Mouse (Mus musculus): ENCODE results near the gene Dnali1. TPM values are rescaled to one million over a fixed set of nuclear protein-coding genes. Genes with fewer than 3 reads are reported as not detected.

The Dnali1 gene
- not detected in 2 replicates for polyA plus RNA-seq (2012)

GRCm38 (mm10) chr4:125065517-125066307 lies at the start of gene Dnali1:
Dnali1 (minus strand) TSS chr4:125065703.
- TF ChIP-seq GATA1 (IDR thresholded peaks at IDR 0.05; ENCODE audit: low read length): no peak

DNA sequence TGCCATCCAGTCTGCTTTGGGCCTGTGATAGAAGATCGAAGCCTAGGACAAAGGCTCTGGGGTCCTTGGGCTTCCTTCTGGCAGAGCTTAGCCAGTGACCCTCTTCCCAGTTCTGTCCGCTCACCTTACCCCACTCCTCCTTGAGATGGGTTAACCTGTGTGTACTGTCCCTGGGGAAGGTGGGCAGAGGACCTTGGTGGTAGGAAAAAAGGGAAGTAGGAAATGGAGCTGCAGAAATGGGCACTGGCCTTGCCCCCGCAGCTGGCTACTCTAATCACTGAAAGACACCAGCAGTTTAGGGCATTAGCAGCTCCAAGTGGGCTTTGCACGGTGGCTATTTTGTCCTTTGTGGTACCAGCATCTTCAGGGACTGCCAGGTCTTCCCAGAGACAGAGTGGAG lies 49.6 kb upstream of the Dnali1 start:
- no peak for TF ChIP-seq GATA1 (IDR thresholded peaks at IDR 0.05; ENCODE audit: low read length)

GRCm38 (mm10) chr4:125114638-125115037 lies 49.1 kb upstream of the Dnali1 start:
- no peak for TF ChIP-seq GATA1 (IDR thresholded peaks at IDR 0.05; ENCODE audit: low read length)

DNA sequence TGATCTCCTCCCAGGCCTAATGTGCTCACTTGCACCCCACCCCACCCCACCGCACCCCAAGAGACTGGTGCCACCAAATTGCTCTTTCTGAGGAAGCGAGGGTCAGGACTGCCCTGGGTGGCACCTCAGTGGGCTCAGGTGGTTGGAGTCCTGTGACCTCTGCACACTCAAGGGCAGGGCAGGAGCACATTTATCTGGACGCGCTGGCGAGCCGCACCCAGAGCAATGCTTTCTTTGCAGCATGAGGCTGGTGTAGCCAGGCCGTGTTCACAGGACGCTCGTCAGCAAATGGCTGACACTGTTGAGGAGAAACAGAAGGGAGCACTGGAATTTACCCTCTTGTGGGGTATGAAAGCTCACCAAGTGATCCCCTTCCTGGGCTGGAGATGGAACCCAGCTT lies 39.9 kb upstream of the Dnali1 start:
- no peak for TF ChIP-seq GATA1 (IDR thresholded peaks at IDR 0.05; ENCODE audit: low read length)

- TF ChIP-seq GATA1 (IDR thresholded peaks at IDR 0.05; ENCODE audit: low read length): no peak
Observed at GRCm38 (mm10) chr4:125101334-125101733, 35.8 kb upstream of the Dnali1 start.

DNA sequence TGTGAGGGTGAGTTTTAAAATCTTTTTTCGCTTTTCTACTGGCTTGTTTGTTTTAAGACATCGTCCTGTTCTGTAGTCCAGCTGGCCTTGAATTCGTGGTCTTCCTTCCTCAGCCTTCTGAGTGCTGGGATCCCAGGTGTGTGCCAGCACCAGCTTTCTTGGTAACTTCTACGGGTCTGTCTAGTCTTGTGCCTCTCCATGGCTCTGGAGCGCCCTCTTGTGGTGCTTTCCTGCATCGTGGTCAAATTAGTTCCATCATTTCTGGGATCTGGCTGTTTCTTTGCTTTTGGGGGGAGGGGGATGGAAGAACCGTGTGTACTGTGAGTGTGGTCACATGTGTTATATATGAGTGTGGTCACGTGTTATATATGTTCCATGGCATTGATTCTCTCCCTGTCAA lies 34.0 kb upstream of the Dnali1 start:
- TF ChIP-seq GATA1 (IDR thresholded peaks at IDR 0.05; ENCODE audit: low read length): no peak

- TF ChIP-seq GATA1 (IDR thresholded peaks at IDR 0.05; ENCODE audit: low read length): no peak
Observed at GRCm38 (mm10) chr4:125097412-125097811, 31.9 kb upstream of the Dnali1 start.

- TF ChIP-seq GATA1 (IDR thresholded peaks at IDR 0.05; ENCODE audit: low read length): no peak
Observed at GRCm38 (mm10) chr4:125096066-125096465, 30.6 kb upstream of the Dnali1 start.

DNA sequence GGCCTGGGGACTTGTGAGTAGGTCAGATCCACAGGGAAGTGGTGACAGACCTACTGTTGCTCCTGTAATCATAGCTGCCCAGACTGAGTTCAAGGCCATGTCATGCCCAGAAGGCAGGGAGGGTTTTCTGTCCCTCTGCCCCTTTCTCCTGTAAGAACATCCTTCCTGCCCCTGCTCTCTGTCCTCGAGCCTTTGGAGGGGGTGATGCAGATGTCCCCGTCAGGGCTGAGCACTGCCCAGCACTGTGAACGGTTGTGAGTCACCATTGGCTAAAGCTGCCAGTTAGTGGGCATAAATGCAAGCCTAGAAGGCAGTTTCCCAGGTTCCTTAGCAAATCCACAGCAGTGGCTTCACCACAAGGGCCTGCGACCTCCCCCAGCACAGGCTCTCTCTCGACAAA lies 27.5 kb upstream of the Dnali1 start:
- no peak for TF ChIP-seq GATA1 (IDR thresholded peaks at IDR 0.05; ENCODE audit: low read length)

DNA sequence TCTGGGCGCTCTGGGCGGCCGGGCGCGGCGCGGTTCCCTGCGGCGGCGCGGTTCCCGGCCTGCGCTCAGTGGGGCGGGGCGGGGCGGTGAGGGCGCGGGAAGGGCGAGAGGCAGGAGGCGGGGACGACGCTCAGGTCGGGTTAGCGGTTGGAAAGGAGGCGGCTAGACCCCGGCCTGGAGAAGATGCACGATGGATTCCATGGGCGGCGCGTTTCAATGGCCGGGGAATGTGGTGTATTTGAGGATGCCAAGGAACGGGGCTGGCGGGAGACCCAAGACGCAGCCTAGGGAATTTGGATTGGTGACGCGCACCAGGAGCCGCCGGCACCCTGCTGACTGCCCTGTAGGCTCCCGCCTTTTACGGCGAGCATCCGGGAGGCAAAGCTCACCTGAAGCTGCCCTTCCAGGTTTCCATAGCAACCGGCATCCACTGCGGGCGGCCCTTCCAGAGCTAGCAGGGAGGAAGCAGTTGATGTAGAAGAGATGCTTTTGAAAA lies 19.9 kb upstream of the Dnali1 start:
- no peak for TF ChIP-seq GATA1 (IDR thresholded peaks at IDR 0.05; ENCODE audit: low read length)

- TF ChIP-seq GATA1 (IDR thresholded peaks at IDR 0.05; ENCODE audit: low read length): no peak
Observed at GRCm38 (mm10) chr4:125084403-125085345, 19.2 kb upstream of the Dnali1 start, which contains the start of gene Meaf6. Meaf6 (plus strand) TSS chr4:125085134.

DNA sequence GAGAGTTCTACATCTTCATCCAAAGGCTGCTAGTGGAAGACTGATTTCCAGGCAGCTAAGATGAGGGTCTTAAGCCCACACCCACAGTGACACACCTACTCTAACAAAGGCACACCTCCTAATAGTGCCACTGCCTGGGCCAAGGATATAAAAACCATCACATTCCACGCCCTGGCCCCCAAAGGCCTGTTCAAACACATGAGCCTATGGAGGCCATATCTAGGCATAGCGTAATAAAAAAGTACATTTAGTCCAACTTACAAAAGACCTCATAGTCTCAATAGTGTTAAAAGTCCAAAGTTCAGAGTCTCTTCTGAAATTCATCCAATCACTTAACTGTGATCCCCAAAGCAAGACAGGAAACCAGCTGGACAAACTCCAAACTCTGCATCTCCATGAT lies 13.2 kb upstream of the Dnali1 start:
- TF ChIP-seq GATA1 (IDR thresholded peaks at IDR 0.05; ENCODE audit: low read length): no peak

- no peak for TF ChIP-seq GATA1 (IDR thresholded peaks at IDR 0.05; ENCODE audit: low read length)
Observed at GRCm38 (mm10) chr4:125077700-125078099, 12.2 kb upstream of the Dnali1 start.

DNA sequence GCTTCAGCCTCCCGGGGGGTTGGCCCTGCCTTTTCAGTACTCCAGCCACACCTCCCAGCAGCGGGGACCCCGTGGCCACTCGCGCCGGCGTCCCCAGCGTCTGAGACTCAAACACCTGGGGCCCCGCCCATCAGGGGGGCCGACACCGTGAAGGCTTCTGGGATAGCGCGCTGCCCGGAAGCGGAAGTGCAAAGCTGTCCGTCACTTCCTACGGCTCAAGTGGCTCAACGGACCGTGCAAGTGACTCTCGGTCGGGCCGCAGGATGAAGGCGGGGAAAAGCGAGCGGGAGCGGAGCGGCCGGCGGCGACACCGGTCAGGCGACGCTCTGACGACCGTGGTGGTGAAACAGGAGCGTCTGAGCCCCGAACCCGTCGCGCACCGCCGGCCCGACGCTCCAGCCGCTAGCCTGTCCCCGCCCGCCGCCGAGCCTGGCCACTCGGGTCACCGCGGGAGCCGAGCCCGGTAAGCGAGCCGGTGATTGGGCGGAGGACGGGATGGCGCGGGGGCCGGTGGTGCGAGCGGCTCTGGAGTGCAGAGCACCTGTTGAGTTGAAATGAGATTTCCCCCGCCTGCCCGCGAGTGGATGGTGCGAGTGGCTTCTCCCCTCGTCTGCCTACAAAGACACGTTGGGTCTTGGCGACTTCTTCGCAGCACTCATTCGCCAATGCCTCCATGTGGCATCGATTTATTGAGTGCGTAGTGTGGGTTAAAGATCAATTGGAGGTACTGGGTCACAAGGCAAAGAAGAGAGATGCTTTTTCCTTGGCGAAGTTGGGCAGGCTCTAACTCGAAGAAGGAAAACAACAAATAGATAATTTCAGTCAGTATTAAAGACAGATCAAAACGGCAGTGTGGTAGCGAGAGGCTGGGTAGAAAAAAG lies 1.2 kb upstream of the Dnali1 start, which contains the start of gene Snip1:
TSS of gene Snip1 (plus strand) at position 183 of the 881 bp plus-strand sequence.
- TF ChIP-seq GATA1 (IDR thresholded peaks at IDR 0.05; ENCODE audit: low read length): no peak

DNA sequence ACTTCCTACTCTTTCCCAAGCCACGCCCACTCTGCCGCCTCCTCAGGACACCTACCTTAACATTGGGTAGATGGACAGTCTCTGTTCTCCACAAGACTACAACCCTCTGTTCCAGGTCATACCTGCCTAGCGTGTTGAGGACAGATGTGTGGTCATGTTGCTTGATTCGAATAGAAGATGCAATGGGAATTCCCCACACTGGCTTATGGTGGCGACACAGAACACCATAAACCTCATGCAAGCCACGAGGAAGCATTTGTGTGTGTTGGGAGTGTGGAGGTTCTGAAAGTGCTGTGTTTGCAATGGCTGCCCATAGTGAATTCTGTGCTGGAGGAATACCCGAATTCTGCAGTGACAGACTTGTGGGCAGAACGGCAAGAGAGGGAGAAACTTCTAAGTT lies 1.7 kb downstream of the Dnali1 start:
- TF ChIP-seq GATA1 (IDR thresholded peaks at IDR 0.05; ENCODE audit: low read length): no peak

All from G1E-ER4 (cell line).